28 mouse cellular contexts compared by ENCODE assay signal in genomic region chr4:40204374-40204773, GRCm38 (mm10).
"Had no signal": no experiment of that assay in that cellular context is flagged by ENCODE, and none has a peak within 500 bp of the region (broad histone marks: within the 10 kb centered on the region; RNA-seq: fewer than 3 reads in every experiment).

No protein-coding gene starts in this region.

- ATAC-seq: forebrain, embryonic 13.5 days; forebrain, embryonic 14.5 days; forebrain, embryonic 15.5 days; forebrain, embryonic 16.5 days; forebrain, postnatal 0 days had no signal

- H3K27ac ChIP-seq: embryonic facial prominence, embryonic 10.5 days; embryonic facial prominence, embryonic 12.5 days; embryonic facial prominence, embryonic 13.5 days; embryonic facial prominence, embryonic 15.5 days; forebrain, embryonic 10.5 days; forebrain, embryonic 12.5 days; forebrain, embryonic 13.5 days; forebrain, embryonic 15.5 days; gastrocnemius, adult 2 months; heart, adult 2 months had no signal

- H3K36me3 ChIP-seq: embryonic facial prominence, embryonic 12.5 days had no signal

- H3K9me3 ChIP-seq: embryonic facial prominence, embryonic 10.5 days; embryonic facial prominence, embryonic 12.5 days; embryonic facial prominence, embryonic 13.5 days; embryonic facial prominence, embryonic 15.5 days; forebrain, embryonic 10.5 days; forebrain, embryonic 12.5 days; forebrain, embryonic 13.5 days; forebrain, embryonic 15.5 days had no signal

- H3K9ac ChIP-seq: embryonic facial prominence, embryonic 12.5 days; embryonic facial prominence, embryonic 13.5 days; embryonic facial prominence, embryonic 15.5 days; forebrain, embryonic 12.5 days; forebrain, embryonic 13.5 days; forebrain, embryonic 15.5 days; forebrain, postnatal 0 days had no signal

- H3K4me2 ChIP-seq: embryonic facial prominence, embryonic 12.5 days; embryonic facial prominence, embryonic 13.5 days; embryonic facial prominence, embryonic 15.5 days; forebrain, embryonic 12.5 days; forebrain, embryonic 13.5 days; forebrain, embryonic 15.5 days had no signal

- H3K4me3 ChIP-seq: embryonic facial prominence, embryonic 10.5 days; embryonic facial prominence, embryonic 12.5 days; embryonic facial prominence, embryonic 13.5 days; embryonic facial prominence, embryonic 15.5 days; erythroblast, embryonic 14.5 days; forebrain, embryonic 10.5 days; forebrain, embryonic 12.5 days; forebrain, embryonic 13.5 days; forebrain, embryonic 15.5 days; gastrocnemius, adult 2 months; heart, adult 2 months had no signal

- H3K27me3 ChIP-seq: embryonic facial prominence, embryonic 12.5 days; embryonic facial prominence, embryonic 13.5 days; embryonic facial prominence, embryonic 15.5 days; forebrain, embryonic 12.5 days; forebrain, embryonic 13.5 days; forebrain, embryonic 15.5 days had no signal

- DNase-seq: cerebellum, adult 8-10 months; cerebellum, adult 9-10 months; cerebellum, adult 9-11 months; cerebellum, postnatal 10 days; cerebellum, postnatal 14 days; cerebellum, postnatal 25 days; cerebellum, postnatal 36 days; embryo, embryonic 11 days; forebrain, postnatal 0 days; gastrocnemius, adult 2 months; gastrocnemius, postnatal 10 days; gastrocnemius, postnatal 14 days; gastrocnemius, postnatal 25 days; gastrocnemius, postnatal 36 days; heart, adult 11 months; heart, adult 18-20 months; heart, adult 2 months had no signal

- H3K4me1 ChIP-seq: embryonic facial prominence, embryonic 10.5 days; embryonic facial prominence, embryonic 12.5 days; embryonic facial prominence, embryonic 13.5 days; embryonic facial prominence, embryonic 15.5 days; forebrain, embryonic 12.5 days; forebrain, embryonic 13.5 days; forebrain, embryonic 15.5 days had no signal
